Mouse (Mus musculus) liver, postnatal 0 days (tissue): ENCODE measurements at regions not wholly inside any gene's neighbourhood (a gene's known extent, or its start where the extent isn't known, plus 50 kb on each side); places are given as distances from the start of the nearest gene placed in this dataset.

Experiments used
- CTCF ChIP-seq: sonication (generic); IDR thresholded peaks from 2 replicates; pipeline ENCODE4 v1.5.1; 2016; ENCODE audit warnings: antibody characterized with exemption, low read depth
- EP300 ChIP-seq: IDR thresholded peaks from 2 replicates; pipeline ENCODE4 v1.6.1; 2016; ENCODE audit warnings: antibody characterized with exemption, low read depth, mild to moderate bottlenecking

GRCm38 (mm10) chr8:34363679-34364078 lies 252.1 kb upstream of the Gm10131 start:
- TF ChIP-seq EP300 (no peak), CTCF (no peak)
